Mouse (Mus musculus): ENCODE results near the gene Nsg2.

Nsg2 gene

GRCm38 (mm10) chr11:32013014-32013427 lies 12.8 kb downstream of the Nsg2 start:
- DNase-seq (ENCODE audit: low read depth) = no peak

GRCm38 (mm10) chr11:32013561-32013960 lies 13.3 kb downstream of the Nsg2 start:
- no peak for DNase-seq (ENCODE audit: low read depth)

GRCm38 (mm10) chr11:32018201-32018600 lies 17.9 kb downstream of the Nsg2 start:
- DNase-seq (ENCODE audit: low read depth) = no peak

GRCm38 (mm10) chr11:32020031-32020965 lies 20.0 kb downstream of the Nsg2 start:
- peak; percentile 32 for DNase-seq (ENCODE audit: low read depth)

- DNase-seq (ENCODE audit: low read depth) = no peak
These were observed 26.4 kb downstream of the Nsg2 start for GRCm38 (mm10) chr11:32026634-32027033.

GRCm38 (mm10) chr11:32027474-32028342 lies 27.4 kb downstream of the Nsg2 start:
- no peak for DNase-seq (ENCODE audit: low read depth)

GRCm38 (mm10) chr11:32028605-32029004 lies 28.3 kb downstream of the Nsg2 start:
- no peak for DNase-seq (ENCODE audit: low read depth)

- no peak for DNase-seq (ENCODE audit: low read depth)
These were observed 29.1 kb downstream of the Nsg2 start for GRCm38 (mm10) chr11:32029356-32029755.

GRCm38 (mm10) chr11:32031396-32031795 lies 31.1 kb downstream of the Nsg2 start:
- no peak for DNase-seq (ENCODE audit: low read depth)

- no peak for DNase-seq (ENCODE audit: low read depth)
These were observed 31.8 kb downstream of the Nsg2 start for GRCm38 (mm10) chr11:32032053-32032452.

GRCm38 (mm10) chr11:32035831-32036230 lies 35.6 kb downstream of the Nsg2 start:
- no peak for DNase-seq (ENCODE audit: low read depth)

GRCm38 (mm10) chr11:32039656-32040055 lies 39.4 kb downstream of the Nsg2 start:
- no peak for DNase-seq (ENCODE audit: low read depth)

GRCm38 (mm10) chr11:32057389-32057788 lies 57.1 kb downstream of the Nsg2 start:
- no peak for DNase-seq (ENCODE audit: low read depth)

- no peak for DNase-seq (ENCODE audit: low read depth)
These were observed 57.6 kb downstream of the Nsg2 start for GRCm38 (mm10) chr11:32057861-32058260.

GRCm38 (mm10) chr11:32061020-32061419 lies 60.8 kb downstream of the Nsg2 start:
- no peak for DNase-seq (ENCODE audit: low read depth)

- DNase-seq (ENCODE audit: low read depth) = no peak
These were observed 61.6 kb downstream of the Nsg2 start for GRCm38 (mm10) chr11:32061874-32062273.

GRCm38 (mm10) chr11:32063775-32064510 lies 63.7 kb downstream of the Nsg2 start:
- DNase-seq (ENCODE audit: low read depth) = no peak

GRCm38 (mm10) chr11:32064511-32064862 lies 64.2 kb downstream of the Nsg2 start:
- DNase-seq (ENCODE audit: low read depth) = no peak

- no peak for DNase-seq (ENCODE audit: low read depth)
These were observed 68.7 kb downstream of the Nsg2 start for GRCm38 (mm10) chr11:32068736-32069490.

GRCm38 (mm10) chr11:32075163-32075562 lies 74.9 kb downstream of the Nsg2 start:
- DNase-seq (ENCODE audit: low read depth) = peak; percentile 25

- no peak for DNase-seq (ENCODE audit: low read depth)
These were observed 83.2 kb downstream of the Nsg2 start for GRCm38 (mm10) chr11:32083462-32083861.
